Mouse (Mus musculus) heart, embryonic 15.5 days (tissue): ENCODE data around the gene Ccdc187. TPM values are rescaled to one million over a fixed set of nuclear protein-coding genes. Genes with fewer than 3 reads are reported as not detected.

ENCODE experiments used
- ATAC-seq: fragments of 200-750 bp; cut with Nextera tagmentation; replicated peaks from 2 replicates; pipeline ENCODE4 v1.8.0; 2017; ENCODE audit warnings: low read depth, moderate TSS enrichment; ENCODE audit not compliant: insufficient number of reproducible peaks, insufficient read depth, low FRiP score
- H3K27ac ChIP-seq: fragments of 300-500 bp; sonication (generic); 2 replicates; pipeline ENCODE4 v1.5.1; 2015; ENCODE audit warnings: mild to moderate bottlenecking, inconsistent platforms
- H3K27me3 ChIP-seq: fragments of 300-500 bp; sonication (generic); 2 replicates; pipeline ENCODE4 v1.6.1; 2015; ENCODE audit warnings: inconsistent platforms
- H3K36me3 ChIP-seq: fragments of 300-500 bp; sonication (generic); 2 replicates; pipeline ENCODE4 v1.6.1; 2015; ENCODE audit warnings: mild to moderate bottlenecking, inconsistent platforms
- H3K4me1 ChIP-seq: fragments of 300-500 bp; sonication (generic); replicated peaks from 2 replicates; pipeline ENCODE4 v1.6.1; 2015; ENCODE audit warnings: inconsistent platforms
- H3K4me2 ChIP-seq: fragments of 300-500 bp; sonication (generic); 2 replicates; pipeline ENCODE4 v1.6.1; 2015; ENCODE audit warnings: inconsistent platforms, mild to moderate bottlenecking, moderate library complexity
- H3K4me3 ChIP-seq: fragments of 300-500 bp; sonication (generic); 2 replicates; pipeline ENCODE4 v1.5.1; 2015; ENCODE audit warnings: mild to moderate bottlenecking, inconsistent platforms
- H3K9ac ChIP-seq: fragments of 300-500 bp; sonication (generic); 2 replicates; pipeline ENCODE4 v1.6.1; 2015; ENCODE audit warnings: mild to moderate bottlenecking, inconsistent platforms
- H3K9me3 ChIP-seq: fragments of 300-500 bp; sonication (generic); replicated peaks from 2 replicates; pipeline ENCODE4 v1.6.1; 2016; ENCODE audit warnings: inconsistent platforms
- WGBS: fragments of 180-500 bp; shearing (Covaris S2); methylation state at CpG from one replicate; pipeline ENCODE4 v1.1.7; 2015; ENCODE audit warnings: mixed read lengths; 5-methylcytosine and 5-hydroxymethylcytosine counted together
- polyA plus RNA-seq: library from polyadenylated mRNA; unstranded; fragments of >200 nt; fragmentation: Nextera tagmentation; extraction: Ambion mirVana; gene quantifications from 2 replicates; pipeline ENCODE4 v1.2.1, GENCODE M21; 2015

Gene Ccdc187
- polyA plus RNA-seq, 1 experiment from 2014 or later, result 0.08 TPM

- no peak for ATAC-seq
- Histone ChIP-seq H3K36me3 (no peaks in the 10 kb centered on the region), H3K27me3 (no peaks in the 10 kb centered on the region), H3K27ac (peak overlapping the region; percentile 48), H3K4me2 (peak overlapping the region; percentile 22; the same call in 1 of the 2 replicates), H3K4me3 (no peak overlapping the region), H3K9ac (no peak overlapping the region), H3K9me3 (no peaks in the 10 kb centered on the region), H3K4me1 (peaks cover 44% of the 10 kb centered on the region)
- WGBS, result 3% methylated on average over 3 of the region's 3 CpGs
Observed at GRCm38 (mm10) chr2:26300808-26301174, 6.4 kb upstream of the Ccdc187 start.

GRCm38 (mm10) chr2:26300161-26300807 lies 5.9 kb upstream of the Ccdc187 start:
- no peaks in the 10 kb centered on the region for H3K9me3 ChIP-seq
- peaks cover 44% of the 10 kb centered on the region for H3K4me1 ChIP-seq
- ATAC-seq, result peak; percentile 58
- no peaks in the 10 kb centered on the region for H3K36me3 ChIP-seq
- 25% methylated on average over 5 of the region's 5 CpGs for WGBS
- H3K27me3 ChIP-seq, result no peaks in the 10 kb centered on the region
- no peak overlapping the region for H3K9ac ChIP-seq
- peak overlapping the region; percentile 48 for H3K27ac ChIP-seq
- H3K4me3 ChIP-seq, result no peak overlapping the region
- H3K4me2 ChIP-seq, result peak overlapping the region; percentile 22; the same call in 1 of the 2 replicates

GRCm38 (mm10) chr2:26299336-26299735 lies 5.0 kb upstream of the Ccdc187 start:
- Histone ChIP-seq H3K27ac (0 out of 2 replicates have a peak overlapping the region, but pooled peaks have one; percentile 48), H3K36me3 (no peaks in the 10 kb centered on the region), H3K4me3 (no peak overlapping the region), H3K4me1 (peaks cover 44% of the 10 kb centered on the region), H3K4me2 (no peak overlapping the region), H3K9ac (no peak overlapping the region), H3K27me3 (no peaks in the 10 kb centered on the region), H3K9me3 (no peaks in the 10 kb centered on the region)
- ATAC-seq, result no peak
- 52% methylated on average over 7 of the region's 7 CpGs for WGBS

GRCm38 (mm10) chr2:26298856-26299230 lies 4.5 kb upstream of the Ccdc187 start:
- Histone ChIP-seq H3K4me3 (no peak overlapping the region), H3K36me3 (no peaks in the 10 kb centered on the region), H3K27me3 (no peaks in the 10 kb centered on the region), H3K9ac (0 out of 2 replicates have a peak overlapping the region, but pooled peaks have one; percentile 5), H3K27ac (0 out of 2 replicates have a peak overlapping the region, but pooled peaks have one; percentile 31), H3K9me3 (no peaks in the 10 kb centered on the region), H3K4me1 (peaks cover 44% of the 10 kb centered on the region), H3K4me2 (peak overlapping the region; percentile 59)
- 34% methylated on average over 4 of the region's 4 CpGs for WGBS
- ATAC-seq, result no peak

- Histone ChIP-seq H3K27me3 (no peaks in the 10 kb centered on the region), H3K4me3 (peak overlapping the region; percentile 31), H3K4me1 (peaks cover 44% of the 10 kb centered on the region), H3K4me2 (peak overlapping the region; percentile 59), H3K36me3 (no peaks in the 10 kb centered on the region), H3K9me3 (no peaks in the 10 kb centered on the region), H3K9ac (0 out of 2 replicates have a peak overlapping the region, but pooled peaks have one; percentile 5), H3K27ac (peak overlapping the region; percentile 31; the same call in 1 of the 2 replicates)
- peak; percentile 38 for ATAC-seq
- 4% methylated on average over 10 of the region's 10 CpGs for WGBS
Observed at GRCm38 (mm10) chr2:26298208-26298855, 4.0 kb upstream of the Ccdc187 start.

GRCm38 (mm10) chr2:26296606-26297195 lies 2.3 kb upstream of the Ccdc187 start:
- ATAC-seq, result no peak
- H3K27me3 ChIP-seq, result no peaks in the 10 kb centered on the region
- WGBS, result 48% methylated on average over 6 of the region's 6 CpGs
- H3K4me1 ChIP-seq, result peaks cover 44% of the 10 kb centered on the region
- H3K9me3 ChIP-seq, result no peaks in the 10 kb centered on the region
- H3K4me3 ChIP-seq, result no peak overlapping the region
- no peak overlapping the region for H3K4me2 ChIP-seq
- no peak overlapping the region for H3K9ac ChIP-seq
- no peaks in the 10 kb centered on the region for H3K36me3 ChIP-seq
- H3K27ac ChIP-seq, result 0 out of 2 replicates have a peak overlapping the region, but pooled peaks have one; percentile 39

- no peak overlapping the region for H3K27ac ChIP-seq
- no peaks in the 10 kb centered on the region for H3K27me3 ChIP-seq
- H3K9me3 ChIP-seq, result no peaks in the 10 kb centered on the region
- H3K4me3 ChIP-seq, result no peak overlapping the region
- ATAC-seq, result no peak
- 50% methylated on average over 5 of the region's 5 CpGs for WGBS
- no peak overlapping the region for H3K9ac ChIP-seq
- no peak overlapping the region for H3K4me2 ChIP-seq
- no peaks in the 10 kb centered on the region for H3K36me3 ChIP-seq
- peaks cover 3% of the 10 kb centered on the region; the same call in 1 of the 2 replicates for H3K4me1 ChIP-seq
Observed at GRCm38 (mm10) chr2:26290133-26290532, 4.2 kb downstream of the Ccdc187 start.

- no peak for ATAC-seq
Observed at GRCm38 (mm10) chr2:26286391-26286790, 8.0 kb downstream of the Ccdc187 start.

GRCm38 (mm10) chr2:26285804-26286203 lies 8.6 kb downstream of the Ccdc187 start:
- 0 out of 2 replicates have a peak, but pooled peaks have one; percentile 31 for ATAC-seq
- H3K9ac ChIP-seq, result no peak overlapping the region
- H3K4me1 ChIP-seq, result peaks cover 3% of the 10 kb centered on the region; the same call in 1 of the 2 replicates
- H3K4me2 ChIP-seq, result no peak overlapping the region
- no peak overlapping the region for H3K27ac ChIP-seq
- no peak overlapping the region for H3K4me3 ChIP-seq
- no peaks in the 10 kb centered on the region for H3K27me3 ChIP-seq
- WGBS, result 45% methylated on average over 7 of the region's 7 CpGs
- no peaks in the 10 kb centered on the region for H3K9me3 ChIP-seq
- H3K36me3 ChIP-seq, result no peaks in the 10 kb centered on the region

More at GRCm38 (mm10) chr2:26286391-26286790, 8.0 kb downstream of the Ccdc187 start:
- 76% methylated on average over 7 of the region's 7 CpGs for WGBS
- Histone ChIP-seq H3K4me2 (no peak overlapping the region), H3K4me1 (peaks cover 3% of the 10 kb centered on the region; the same call in 1 of the 2 replicates), H3K9me3 (no peaks in the 10 kb centered on the region), H3K36me3 (no peaks in the 10 kb centered on the region), H3K4me3 (no peak overlapping the region), H3K9ac (no peak overlapping the region), H3K27me3 (no peaks in the 10 kb centered on the region), H3K27ac (no peak overlapping the region)

- Histone ChIP-seq H3K9ac (no peak overlapping the region), H3K9me3 (no peaks in the 10 kb centered on the region), H3K36me3 (no peaks in the 10 kb centered on the region), H3K27ac (no peak overlapping the region), H3K4me3 (no peak overlapping the region), H3K4me1 (no peaks in the 10 kb centered on the region; the same call in 1 of the 2 replicates), H3K4me2 (no peak overlapping the region), H3K27me3 (no peaks in the 10 kb centered on the region)
- WGBS, result 70% methylated on average over 11 of the region's 11 CpGs
- ATAC-seq, result no peak
Observed at GRCm38 (mm10) chr2:26280594-26280993, 13.8 kb downstream of the Ccdc187 start.

GRCm38 (mm10) chr2:26279712-26280111 lies 14.6 kb downstream of the Ccdc187 start:
- no peak for ATAC-seq
- WGBS, result 71% methylated on average over 3 of the region's 3 CpGs
- Histone ChIP-seq H3K27me3 (no peaks in the 10 kb centered on the region), H3K9ac (no peak overlapping the region), H3K36me3 (no peaks in the 10 kb centered on the region), H3K4me3 (no peak overlapping the region), H3K27ac (no peak overlapping the region), H3K9me3 (no peaks in the 10 kb centered on the region), H3K4me1 (no peaks in the 10 kb centered on the region), H3K4me2 (no peak overlapping the region)
